Mouse (Mus musculus): Measurements from ENCODE around the gene Mab21l3. TPM values are rescaled to one million over a fixed set of nuclear protein-coding genes. Genes with fewer than 3 reads are reported as not detected.

Gene Mab21l3
- 0.03 and 0.06 TPM in 2 replicates for polyA plus RNA-seq (2012; rRNA removed)

GRCm38 (mm10) chr3:101848816-101849215 lies at the start of gene Mab21l3:
Mab21l3 (minus strand) TSS chr3:101848959.

Other genes with a start within 250 kb of the Mab21l3 start
- gene Atp1a1, start 244.3 kb downstream of the Mab21l3 start, polyA plus RNA-seq (2012; rRNA removed) = 48.1 and 52.1 TPM in 2 replicates
- 1.6 TPM in 2 replicates for gene Slc22a15, start 75.5 kb upstream of the Mab21l3 start, polyA plus RNA-seq (2012; rRNA removed)
- not detected in 2 replicates for gene Nhlh2, start 161.1 kb upstream of the Mab21l3 start, polyA plus RNA-seq (2012; rRNA removed)
- 0.71 and 3.4 TPM in 2 replicates for gene Casq2, start 237.5 kb upstream of the Mab21l3 start, polyA plus RNA-seq (2012; rRNA removed)

All from liver, embryonic 14 days (tissue).